Mouse (Mus musculus) T-helper 2 cell (primary cell): ENCODE data around the gene Spaca7.
"Not testable (repeated sequence)": the region's sequence is repeated elsewhere in the genome, so short reads cannot be mapped to it uniquely, and the experiment has no call there.

Experiments
- in situ Hi-C: fragments of 300-600 bp; cut with MboI, MseI; formaldehyde crosslinking; loops from one replicate; pipeline ENCODE4 v1.15.1; 2025; ENCODE audit warnings: high pct_unique_total_duplicates

Spaca7 gene

GRCm38 (mm10) chr8:12609752-12610449 lies 37.1 kb downstream of the Spaca7 start:
- in situ Hi-C loops: no loop called here

GRCm38 (mm10) chr8:12613201-12613600 lies 40.4 kb downstream of the Spaca7 start:
- in situ Hi-C loops: no loop called here

- in situ Hi-C loops: not testable (repeated sequence)
Observed at GRCm38 (mm10) chr8:12617369-12617768, 44.5 kb downstream of the Spaca7 start.

GRCm38 (mm10) chr8:12621550-12622222 lies 48.9 kb downstream of the Spaca7 start:
- in situ Hi-C loops: no loop called here

GRCm38 (mm10) chr8:12625890-12626289 lies 53.1 kb downstream of the Spaca7 start:
- in situ Hi-C loops: no loop called here

- in situ Hi-C loops: no loop called here
Observed at GRCm38 (mm10) chr8:12629079-12629478, 56.2 kb downstream of the Spaca7 start.

- in situ Hi-C loops: no loop called here
Observed at GRCm38 (mm10) chr8:12635366-12635765, 62.5 kb downstream of the Spaca7 start.

GRCm38 (mm10) chr8:12638446-12638845 lies 65.6 kb downstream of the Spaca7 start:
- in situ Hi-C loops: no loop called here

GRCm38 (mm10) chr8:12641527-12641926 lies 68.7 kb downstream of the Spaca7 start:
- in situ Hi-C loops: no loop called here

GRCm38 (mm10) chr8:12644341-12644740 lies 71.5 kb downstream of the Spaca7 start:
- in situ Hi-C loops: no loop called here

- in situ Hi-C loops: no loop called here
Observed at GRCm38 (mm10) chr8:12644894-12645293, 72.1 kb downstream of the Spaca7 start.

GRCm38 (mm10) chr8:12646536-12646935 lies 73.7 kb downstream of the Spaca7 start:
- in situ Hi-C loops: no loop called here

GRCm38 (mm10) chr8:12648951-12649350 lies 76.1 kb downstream of the Spaca7 start:
- in situ Hi-C loops: no loop called here
